Mouse (Mus musculus) erythroblast, embryonic 14.5 days (primary cell): ENCODE results near the gene Lrrc55.

Source experiments
- GATA1 ChIP-seq: IDR thresholded peaks from 2 replicates; pipeline ENCODE4 v1.6.1; 2012; ENCODE audit warnings: low read length, inconsistent platforms, mixed read lengths
- TAL1 ChIP-seq: IDR thresholded peaks from 3 replicates; pipeline ENCODE4 v1.6.1; 2012; ENCODE audit warnings: low read length, inconsistent platforms, mixed read lengths

DNA sequence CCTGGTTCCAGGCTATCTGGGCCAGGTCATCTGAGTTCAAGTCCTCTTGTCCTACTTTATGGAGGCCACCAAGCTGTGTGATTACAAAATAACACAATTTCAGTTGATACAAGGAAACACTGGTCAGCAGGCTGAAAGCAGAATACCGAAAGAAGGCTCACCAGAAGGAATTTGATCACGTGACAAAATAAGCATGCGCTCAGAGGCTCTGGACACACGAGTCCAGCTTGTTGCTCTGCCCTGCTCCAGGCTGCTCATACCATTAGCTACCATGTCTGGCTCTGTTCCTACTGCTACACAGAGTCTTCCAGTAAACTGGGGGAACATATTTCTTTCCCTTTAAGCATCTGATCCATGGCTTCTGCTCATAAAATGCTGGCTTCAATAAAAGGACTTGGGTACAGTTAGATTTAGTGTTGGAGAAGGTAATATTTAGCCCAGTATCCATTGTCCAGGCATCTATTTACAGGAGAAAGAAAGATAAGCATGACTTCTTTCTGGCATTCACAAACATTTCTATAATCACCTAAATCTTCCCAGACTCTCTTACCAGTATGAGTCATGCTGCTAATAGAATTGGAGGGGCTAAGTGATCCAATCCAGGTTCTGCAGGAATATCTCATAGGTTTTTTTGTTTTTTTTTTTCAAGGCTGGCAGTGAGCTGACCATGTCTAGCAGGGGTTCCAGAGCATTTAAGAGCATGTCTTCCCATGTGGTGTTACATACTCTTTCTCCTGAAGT lies 33.9 kb upstream of the Lrrc55 start:
- TF ChIP-seq GATA1 (no peak), TAL1 (no peak)
